Mouse (Mus musculus): ENCODE results near the gene Ripply3.
"Not testable (repeated sequence)": the region's sequence is repeated elsewhere in the genome, so short reads cannot be mapped to it uniquely, and the experiment has no call there.

The Ripply3 gene

GRCm38 (mm10) chr16:94314626-94315025, 13.6 kb upstream of the Ripply3 start:
- no peak for DNase-seq (ENCODE audit: low spot score)

- no peak for DNase-seq (ENCODE audit: low spot score)
Observed at GRCm38 (mm10) chr16:94315215-94315614, 13.0 kb upstream of the Ripply3 start.

DNA sequence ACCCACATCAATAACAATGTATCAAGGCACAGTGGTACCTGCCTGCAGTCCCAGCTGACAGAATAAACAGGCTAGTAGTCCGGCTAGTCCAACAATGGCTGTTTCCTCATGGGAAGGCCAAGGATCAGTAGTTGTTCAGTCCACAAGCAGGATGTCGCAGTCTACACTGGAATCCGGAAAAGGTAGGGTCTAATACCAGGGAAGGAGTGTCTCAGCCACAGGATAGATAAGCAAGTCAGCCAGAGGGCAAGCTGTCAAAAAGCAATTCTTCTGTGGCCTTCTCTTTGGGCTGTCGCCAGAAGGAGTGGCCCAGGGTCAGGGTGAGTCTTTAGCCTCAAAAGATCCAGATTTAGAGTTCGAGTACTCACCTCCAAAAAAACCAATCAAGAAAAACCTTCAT, 10.5 kb upstream of the Ripply3 start:
- no peak for DNase-seq (ENCODE audit: low spot score)

GRCm38 (mm10) chr16:94320223-94320622, 8.0 kb upstream of the Ripply3 start:
- DNase-seq (ENCODE audit: low spot score), result no peak

DNA sequence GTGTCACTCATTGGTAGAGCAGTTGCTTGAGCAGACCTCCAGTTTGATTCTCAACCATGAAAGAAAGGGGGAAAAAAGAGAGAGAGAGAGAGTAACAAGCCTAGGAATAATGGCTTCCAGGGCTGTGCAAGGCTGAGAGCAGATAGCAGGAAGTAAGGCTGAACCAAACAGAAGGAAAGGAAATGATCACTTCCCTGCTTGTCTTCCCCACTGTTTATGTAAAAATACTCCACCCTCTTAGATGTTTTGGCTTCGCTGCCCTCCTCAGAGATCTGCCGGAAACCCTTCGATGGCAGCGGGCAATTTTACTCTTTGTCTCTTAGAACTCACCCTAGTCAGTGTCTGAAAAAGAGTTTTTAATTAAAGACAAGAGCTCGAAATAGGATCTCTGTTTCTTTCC, 4.5 kb upstream of the Ripply3 start:
- no peak for DNase-seq (ENCODE audit: low spot score)

- DNase-seq (ENCODE audit: low spot score), result no peak
Observed at GRCm38 (mm10) chr16:94326008-94326407, 2.2 kb upstream of the Ripply3 start.

GRCm38 (mm10) chr16:94328881-94329867, 954 bp downstream of the Ripply3 start:
- DNase-seq (ENCODE audit: low spot score), result no peak

- DNase-seq (ENCODE audit: low spot score), result no peak
Observed at GRCm38 (mm10) chr16:94330429-94330828, 2.2 kb downstream of the Ripply3 start.

DNA sequence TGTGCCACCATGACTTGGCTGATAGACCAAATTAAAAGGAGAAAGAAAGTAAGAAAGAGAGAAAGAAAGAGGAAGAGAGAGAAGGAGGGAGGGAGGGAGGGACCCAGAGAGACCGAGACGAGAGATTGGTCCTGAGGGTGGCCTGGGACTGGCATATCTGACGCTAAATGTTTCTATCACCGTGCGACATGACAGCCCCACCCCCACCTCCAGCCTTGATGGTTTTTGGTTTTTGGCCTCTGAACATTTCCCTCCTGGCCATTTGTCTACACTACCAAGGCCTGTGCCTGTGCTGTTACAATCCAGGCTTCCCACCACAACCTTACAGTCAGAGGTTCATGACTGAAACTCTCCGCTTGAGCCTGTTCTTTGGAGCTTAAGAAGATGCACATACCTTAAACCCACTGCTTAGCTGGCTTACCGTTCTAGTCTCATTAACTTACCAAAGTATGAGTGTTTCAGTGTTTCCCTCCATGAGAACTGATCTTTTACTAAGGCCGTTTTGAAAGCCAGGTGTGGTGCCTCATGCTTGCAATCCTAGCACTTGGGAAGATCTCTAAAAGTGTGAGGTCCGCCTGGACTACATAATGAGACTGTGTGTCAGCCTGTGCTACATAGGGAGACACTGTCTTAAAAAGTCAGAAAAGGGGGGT, 3.1 kb downstream of the Ripply3 start:
- no peak for DNase-seq (ENCODE audit: low spot score)

- no peak for DNase-seq (ENCODE audit: low spot score)
Observed at GRCm38 (mm10) chr16:94331886-94332252, 3.6 kb downstream of the Ripply3 start.

DNA sequence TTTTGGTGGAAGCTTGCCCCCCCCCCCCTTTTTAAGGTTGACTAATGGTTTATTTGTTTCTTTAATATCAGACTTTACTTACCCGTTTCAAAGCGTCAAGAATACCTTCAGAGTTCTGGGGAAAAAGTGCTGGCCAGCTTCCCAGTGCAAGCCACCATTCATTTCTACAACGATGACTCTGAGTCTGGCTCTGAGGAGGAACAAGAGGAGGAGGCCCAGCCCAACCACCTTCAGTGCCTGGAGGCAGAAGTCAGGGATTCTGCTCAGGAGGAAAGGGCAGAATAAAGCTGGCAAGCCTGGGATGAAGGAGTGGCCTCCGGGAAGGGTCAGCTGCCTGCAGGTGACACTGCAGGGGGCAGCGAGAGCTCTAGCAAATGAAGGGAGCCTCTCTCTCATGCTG, 7.4 kb downstream of the Ripply3 start:
- DNase-seq (ENCODE audit: low spot score), result no peak

DNA sequence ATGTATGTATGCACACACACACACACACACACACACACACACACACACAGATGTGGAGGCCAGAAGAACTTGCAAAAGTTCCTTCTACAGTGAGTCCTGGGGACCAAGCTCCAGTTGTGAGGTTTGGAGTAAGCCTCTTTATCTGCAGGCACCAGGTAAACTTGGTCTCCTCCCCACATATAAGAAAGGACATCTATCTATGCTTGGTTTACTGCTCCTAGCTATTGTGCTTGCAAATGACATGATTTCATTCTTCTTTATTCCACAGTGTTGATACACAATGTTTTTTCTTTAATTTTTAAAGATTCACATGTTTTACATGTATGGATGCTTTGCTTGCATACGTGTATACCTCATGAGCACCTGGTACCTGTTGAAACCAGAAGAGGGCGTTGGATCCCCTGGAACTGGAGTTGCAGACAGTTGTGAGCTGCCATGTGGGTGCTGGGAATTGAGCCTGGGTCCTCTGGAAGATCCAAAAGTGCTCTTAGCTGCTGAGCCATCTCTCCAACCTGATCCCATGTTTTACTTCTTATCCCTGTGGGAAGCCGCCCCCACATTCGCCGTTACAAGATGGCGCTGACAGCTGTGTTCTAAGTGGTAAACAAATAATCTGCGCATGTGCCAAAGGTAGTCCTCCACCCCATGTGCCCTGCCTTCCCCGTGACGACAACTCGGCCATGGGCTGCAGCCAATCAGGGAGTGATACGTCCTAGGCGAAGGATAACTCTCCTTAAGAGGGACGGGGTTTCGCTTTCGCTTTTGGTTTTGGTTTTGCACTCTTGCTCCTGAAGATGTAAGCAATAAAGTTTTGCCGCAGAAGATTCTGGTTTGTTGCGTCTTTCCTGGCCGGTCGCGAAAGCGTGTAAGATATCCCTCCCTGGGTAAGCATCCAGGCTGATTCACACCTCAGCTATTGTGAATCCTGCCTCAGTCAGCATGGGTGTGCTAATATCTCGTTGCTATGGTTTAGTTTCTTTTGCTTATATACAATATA, 11.2 kb downstream of the Ripply3 start:
- DNase-seq (ENCODE audit: low spot score), result not testable (repeated sequence)

DNA sequence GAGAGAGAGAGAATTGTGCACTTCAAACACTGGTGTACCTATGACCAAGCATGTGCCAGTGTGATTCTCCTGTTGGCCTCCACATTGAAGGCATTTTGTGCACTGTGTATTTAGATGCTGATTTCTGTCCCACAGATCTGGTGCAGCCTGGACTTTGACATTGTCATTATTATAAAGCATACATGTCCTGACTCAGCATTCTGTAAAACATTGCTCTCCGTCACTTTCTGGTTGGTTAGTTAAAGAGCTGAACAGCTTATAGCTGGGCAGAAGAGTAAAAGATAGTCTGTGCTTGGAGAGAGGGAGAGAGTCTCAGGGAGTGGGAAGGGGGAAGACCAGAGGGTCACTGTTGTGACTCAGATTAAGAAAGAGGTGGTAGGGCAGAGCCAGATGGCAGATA, 17.5 kb downstream of the Ripply3 start:
- no peak for DNase-seq (ENCODE audit: low spot score)

DNA sequence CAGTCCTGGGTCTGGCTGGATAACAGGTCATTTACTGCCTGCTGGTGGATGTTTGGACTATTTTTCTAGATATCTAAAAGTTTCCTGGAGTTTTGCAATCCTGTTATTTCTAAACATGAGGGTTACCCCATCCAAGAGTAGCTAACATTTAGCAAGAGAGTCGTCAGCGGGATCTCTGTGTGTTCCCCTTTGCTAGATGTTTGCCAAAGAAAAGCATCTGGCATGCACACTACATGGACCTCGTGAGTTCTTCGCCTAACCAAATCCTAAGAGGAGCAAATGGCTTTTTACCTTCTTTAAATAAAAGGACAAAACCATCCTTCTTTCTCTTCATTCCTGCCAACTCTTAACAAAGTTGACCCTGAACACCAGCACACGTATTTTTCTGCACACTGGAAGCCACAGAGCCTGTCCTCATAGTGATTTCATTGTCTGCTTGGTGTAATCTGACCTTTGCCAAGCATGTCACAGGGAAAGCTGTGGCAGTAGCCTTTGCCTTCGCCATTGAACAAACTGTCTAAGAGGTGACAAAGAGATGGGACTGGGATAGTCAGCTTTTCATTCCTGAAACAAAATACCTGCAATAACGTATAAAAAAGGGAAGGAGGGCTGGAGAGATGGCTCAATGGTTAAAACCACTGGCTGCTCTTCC, 19.0 kb downstream of the Ripply3 start:
- DNase-seq (ENCODE audit: low spot score), result no peak

- DNase-seq (ENCODE audit: low spot score), result no peak
Observed at GRCm38 (mm10) chr16:94348779-94349178, 20.6 kb downstream of the Ripply3 start.

DNA sequence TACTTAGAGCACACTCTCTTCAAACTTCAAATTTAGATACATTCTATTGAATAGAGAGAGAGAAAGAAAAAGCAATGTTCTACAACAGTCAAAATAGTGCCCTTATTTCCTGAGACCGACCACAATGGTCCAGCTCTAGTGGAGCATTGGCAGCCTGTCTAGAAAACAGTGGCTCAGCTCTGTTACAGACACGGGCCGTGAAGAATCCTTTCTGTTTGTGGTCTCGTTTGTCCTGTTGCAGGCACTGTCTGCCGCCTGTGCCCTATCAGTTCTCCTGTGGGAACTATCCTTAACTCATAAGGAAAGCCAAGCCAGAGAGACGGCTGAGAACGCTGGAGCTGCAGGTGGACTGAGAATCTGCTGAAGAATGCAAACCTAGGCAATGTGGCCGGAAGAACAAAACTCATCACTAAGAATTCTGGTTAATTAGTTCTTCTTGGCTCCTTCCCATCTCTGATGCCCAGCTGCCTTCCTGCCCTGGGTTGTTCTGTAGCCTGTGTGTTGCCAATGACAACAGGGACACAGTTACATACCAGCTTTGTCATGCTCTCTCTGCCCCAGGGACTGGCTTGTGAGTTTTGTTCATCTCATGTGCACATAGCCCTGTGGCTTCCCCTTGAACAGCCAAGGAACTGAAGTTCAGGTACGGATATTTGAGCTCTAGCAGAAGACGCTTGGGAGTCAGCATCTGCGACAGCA, 21.5 kb downstream of the Ripply3 start:
- no peak for DNase-seq (ENCODE audit: low spot score)

- DNase-seq (ENCODE audit: low spot score), result no peak
Observed at GRCm38 (mm10) chr16:94350287-94350677, 22.1 kb downstream of the Ripply3 start.

GRCm38 (mm10) chr16:94354450-94354849, 26.2 kb downstream of the Ripply3 start:
- no peak for DNase-seq (ENCODE audit: low spot score)

- DNase-seq (ENCODE audit: low spot score), result no peak
Observed at GRCm38 (mm10) chr16:94356046-94356445, 27.8 kb downstream of the Ripply3 start.

GRCm38 (mm10) chr16:94356776-94357494, 28.7 kb downstream of the Ripply3 start:
- no peak for DNase-seq (ENCODE audit: low spot score)
